Mouse (Mus musculus): ENCODE measurements around the gene Timm44.
"Not testable (repeated sequence)": the region's sequence is repeated elsewhere in the genome, so short reads cannot be mapped to it uniquely, and the experiment has no call there.

Timm44 gene

GRCm38 (mm10) chr8:4263105-4263791 lies 12.5 kb downstream of the Timm44 start:
- no peak for DNase-seq

- DNase-seq, result no peak
Measured at GRCm38 (mm10) chr8:4259805-4260170, 15.9 kb downstream of the Timm44 start.

GRCm38 (mm10) chr8:4259125-4259804 lies 16.4 kb downstream of the Timm44 start, which contains the start of gene Ctxn1:
TSS of gene Ctxn1 (minus strand) at chr8:4259274.
- DNase-seq, result peak; percentile 96

GRCm38 (mm10) chr8:4258678-4259077 lies 17.0 kb downstream of the Timm44 start:
- peak; percentile 86 for DNase-seq

DNA sequence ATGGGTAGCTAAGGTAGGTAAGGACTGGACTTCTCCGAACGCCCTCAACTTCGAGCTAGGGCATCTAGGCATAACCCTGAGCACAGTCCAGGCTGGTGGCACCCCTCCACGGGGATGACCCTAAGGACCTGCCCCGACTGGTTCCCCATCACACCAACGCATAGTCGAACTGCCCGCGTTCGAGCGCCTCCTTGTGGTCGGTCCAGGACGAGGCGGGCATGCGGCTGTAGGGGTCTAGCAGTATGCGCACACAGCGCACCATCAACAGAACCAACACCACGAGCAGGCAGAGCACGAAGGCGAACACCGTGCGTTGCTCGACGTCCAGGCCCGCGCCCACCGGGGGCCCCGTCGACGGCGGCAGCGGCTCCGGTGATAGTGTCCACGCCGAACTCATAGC lies 17.5 kb downstream of the Timm44 start:
- DNase-seq, result peak; percentile 87

GRCm38 (mm10) chr8:4257350-4257749 lies 18.4 kb downstream of the Timm44 start:
- no peak for DNase-seq

- no peak for DNase-seq
Measured at GRCm38 (mm10) chr8:4256911-4257310, 18.8 kb downstream of the Timm44 start.

GRCm38 (mm10) chr8:4255471-4255870 lies 20.2 kb downstream of the Timm44 start:
- DNase-seq, result not testable (repeated sequence)

GRCm38 (mm10) chr8:4254001-4254400 lies 21.7 kb downstream of the Timm44 start:
- no peak for DNase-seq

GRCm38 (mm10) chr8:4252934-4253841 lies 22.5 kb downstream of the Timm44 start, which contains the start of gene Snapc2:
TSS of gene Snapc2 (plus strand) at chr8:4253080.
- peak; percentile 98 for DNase-seq

- no peak for DNase-seq
Measured at GRCm38 (mm10) chr8:4252116-4252760, 23.5 kb downstream of the Timm44 start.

DNA sequence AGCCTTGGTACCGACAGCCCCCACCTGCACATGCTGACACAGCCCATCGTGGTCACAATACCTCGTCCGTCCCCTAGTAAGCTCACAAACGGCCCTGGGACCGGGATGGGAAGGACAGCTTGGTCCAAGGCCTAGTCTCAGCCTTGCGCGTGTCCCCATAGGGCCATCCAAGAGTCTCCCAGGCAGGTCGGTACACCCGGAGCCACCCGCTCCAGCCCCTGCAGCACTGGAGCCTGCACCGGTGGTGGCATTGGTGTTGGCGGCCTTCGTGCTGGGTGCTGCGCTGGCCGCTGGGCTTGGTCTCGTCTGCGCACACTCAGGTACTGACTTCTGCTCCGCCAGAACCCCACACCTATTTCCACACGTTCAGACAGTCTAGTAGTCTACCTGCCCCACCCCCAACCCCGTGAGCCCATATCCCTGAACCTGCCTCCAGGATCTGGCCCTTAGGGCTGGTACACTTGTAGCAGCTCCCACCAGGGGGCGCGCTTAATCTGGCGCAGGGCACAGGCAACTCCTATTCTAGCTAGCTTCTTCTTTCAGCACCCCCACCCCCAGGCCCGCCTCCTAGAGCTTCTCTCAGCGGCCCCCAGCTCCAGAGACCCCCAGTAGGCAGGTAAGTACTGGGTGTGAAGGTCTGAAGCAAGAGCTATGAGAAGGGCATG lies 25.3 kb downstream of the Timm44 start:
- peak; percentile 87 for DNase-seq

GRCm38 (mm10) chr8:4249213-4249612 lies 26.5 kb downstream of the Timm44 start:
- peak; percentile 66 for DNase-seq

- DNase-seq, result no peak
Measured at GRCm38 (mm10) chr8:4247951-4248540, 27.7 kb downstream of the Timm44 start, which contains the start of gene Tgfbr3l. TSS of gene Tgfbr3l (plus strand) at chr8:4248214.

GRCm38 (mm10) chr8:4247241-4247640 lies 28.5 kb downstream of the Timm44 start:
- DNase-seq, result no peak

DNA sequence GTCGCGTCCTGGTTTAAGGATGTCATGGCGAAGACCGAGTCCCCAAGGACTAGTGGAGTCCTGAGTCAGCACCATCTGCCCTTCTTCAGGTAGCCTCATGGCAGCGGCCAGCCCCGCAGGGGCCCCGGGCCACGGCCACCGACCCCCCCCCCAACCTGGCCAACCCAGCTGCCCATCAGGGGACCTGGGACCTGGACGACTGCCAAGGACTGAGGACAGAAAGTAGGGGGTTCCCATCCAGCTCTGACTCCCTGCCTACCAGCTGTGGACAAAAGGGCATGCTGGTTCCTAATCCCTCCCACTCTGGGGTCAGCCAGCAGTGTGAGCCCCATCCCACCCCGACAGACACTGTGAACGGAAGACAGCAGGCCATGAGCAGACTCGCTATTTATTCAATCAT lies 30.0 kb downstream of the Timm44 start:
- no peak for DNase-seq

DNA sequence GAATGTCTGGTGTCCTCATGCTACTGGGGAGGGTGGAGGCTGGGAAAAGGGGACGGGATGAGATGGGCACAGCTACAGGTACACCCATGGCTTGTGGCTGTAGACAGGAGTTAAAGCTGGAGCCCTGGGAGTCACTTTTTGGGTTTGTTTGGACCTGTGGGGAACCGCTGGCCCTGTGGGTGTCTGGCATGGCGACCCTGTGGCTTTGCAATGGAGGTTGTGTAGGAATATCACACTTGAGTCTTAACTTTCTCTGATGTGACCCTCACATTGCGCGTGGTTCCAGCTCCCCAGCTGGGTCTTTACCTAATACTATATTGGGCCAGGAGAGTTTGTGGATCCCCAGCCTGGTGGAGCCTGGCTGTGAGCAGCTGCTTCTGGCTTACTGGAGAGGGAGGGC lies 30.7 kb downstream of the Timm44 start:
- no peak for DNase-seq

DNA sequence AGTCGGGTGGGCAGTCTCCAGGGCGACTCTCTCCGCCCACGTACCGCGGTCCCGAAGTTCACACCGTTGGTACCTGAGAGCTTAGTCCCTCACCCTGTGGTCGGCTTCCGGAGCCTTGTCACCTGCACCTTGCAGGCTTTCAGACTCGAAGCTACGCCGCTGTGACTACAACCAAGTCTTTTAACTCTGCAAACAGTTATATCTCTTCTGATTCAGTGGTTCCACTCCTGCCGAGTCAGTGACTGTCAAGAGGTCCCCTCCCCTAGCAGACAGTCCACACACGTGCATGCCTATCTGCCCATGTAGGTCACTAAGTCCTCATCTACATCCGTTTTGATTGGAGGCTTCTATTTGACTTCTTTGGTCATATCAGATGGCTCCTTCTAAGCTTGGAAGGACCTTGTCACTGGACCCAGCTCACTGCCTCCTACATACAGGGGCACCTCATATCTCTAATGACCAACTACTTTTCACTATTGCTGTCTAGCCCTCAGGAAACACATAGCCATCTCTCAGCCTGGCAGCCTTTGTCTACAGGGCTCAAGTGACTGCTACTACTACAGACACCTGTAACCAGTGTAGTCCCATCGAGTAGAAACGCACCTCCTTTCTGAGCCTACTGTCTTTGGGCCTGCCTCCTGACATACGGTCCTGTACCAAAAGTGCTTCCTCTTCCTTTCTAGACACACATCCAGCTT lies 36.4 kb downstream of the Timm44 start:
- no peak for DNase-seq

DNA sequence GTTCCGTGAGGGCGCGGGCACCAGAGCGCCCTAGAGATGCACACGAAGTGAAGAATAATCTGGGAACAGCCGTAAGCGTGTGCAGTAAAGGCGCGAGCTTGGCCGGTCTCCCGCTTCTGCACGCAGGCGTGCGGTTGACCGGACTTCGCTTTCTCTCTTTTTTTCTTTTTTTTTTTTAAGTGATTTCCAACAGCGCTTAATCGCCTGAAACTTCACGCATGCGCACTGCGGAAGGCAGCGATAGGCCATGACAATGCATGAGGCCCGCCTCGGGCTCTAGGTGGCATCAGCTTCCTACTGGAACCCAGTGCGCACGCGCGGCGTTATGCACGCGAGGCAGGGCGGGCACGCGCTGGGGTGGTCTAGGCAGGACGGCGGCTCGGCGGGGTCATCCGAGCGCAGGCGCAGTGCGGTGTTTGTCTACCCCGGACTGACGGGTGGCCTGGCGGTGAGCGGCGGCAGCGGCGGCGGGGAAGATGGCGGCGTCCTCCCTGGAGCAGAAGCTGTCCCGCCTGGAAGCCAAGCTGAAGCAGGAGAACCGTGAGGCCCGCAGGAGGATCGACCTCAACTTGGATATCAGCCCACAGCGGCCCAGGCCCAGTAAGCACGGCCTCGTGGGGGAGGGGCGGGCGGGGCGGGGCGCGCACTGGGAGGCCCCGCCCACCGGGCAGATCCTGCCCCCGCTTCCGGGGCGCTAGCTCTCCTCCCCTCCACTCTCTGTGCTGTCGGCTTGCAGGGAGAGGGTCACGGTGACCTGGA lies 37.1 kb downstream of the Timm44 start, which contains the start of the genes Map2k7 and Gm49320:
TSS of gene Map2k7 (plus strand) at position 307 of the 759 bp plus-strand sequence.
TSS of gene Gm49320 (plus strand) at position 432 of the 759 bp plus-strand sequence.
- peak; percentile 100 for DNase-seq

DNA sequence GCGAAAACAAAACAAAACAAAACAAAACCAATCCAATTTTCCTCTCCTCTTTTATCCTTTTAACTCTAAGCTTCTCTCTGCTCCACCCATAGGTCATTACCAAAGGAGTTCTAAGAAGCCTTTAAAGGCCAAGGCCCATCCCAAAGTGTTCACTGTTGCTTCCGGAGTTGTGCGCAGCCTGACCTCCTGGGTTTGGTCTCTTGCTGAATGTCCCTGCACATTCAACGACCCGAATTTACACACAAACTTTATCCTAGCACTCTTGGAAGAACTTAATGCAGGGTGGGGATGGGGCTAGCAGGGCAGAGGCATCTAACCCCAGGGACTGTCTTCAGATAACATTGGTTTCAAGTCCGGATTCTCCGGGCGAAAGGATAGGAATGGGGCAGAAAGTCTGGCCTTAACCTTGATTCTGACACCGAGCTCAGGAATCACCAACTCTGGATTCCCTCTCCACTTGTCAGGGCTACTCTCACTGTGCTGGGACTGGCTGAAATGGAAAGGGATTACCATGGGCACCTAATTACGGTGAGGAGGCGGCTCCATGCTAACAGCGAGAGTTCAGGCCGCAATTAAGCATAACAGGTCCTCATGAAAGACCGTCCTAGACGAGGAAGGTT lies 37.8 kb downstream of the Timm44 start:
- no peak for DNase-seq

All from embryo, embryonic 11 days (tissue).